Mouse (Mus musculus): ENCODE measurements around the gene Shisa9.

Shisa9 gene

GRCm38 (mm10) chr16:12197611-12198010 lies 213.7 kb downstream of the Shisa9 start:
- no peak for DNase-seq (ENCODE audit: low spot score in 2 of 2)

- DNase-seq (ENCODE audit: low spot score in 2 of 2), result no peak
Observed at GRCm38 (mm10) chr16:12201216-12201615, 217.3 kb downstream of the Shisa9 start.

- no peak for DNase-seq (ENCODE audit: low spot score in 2 of 2)
Observed at GRCm38 (mm10) chr16:12202151-12202550, 218.2 kb downstream of the Shisa9 start.

DNA sequence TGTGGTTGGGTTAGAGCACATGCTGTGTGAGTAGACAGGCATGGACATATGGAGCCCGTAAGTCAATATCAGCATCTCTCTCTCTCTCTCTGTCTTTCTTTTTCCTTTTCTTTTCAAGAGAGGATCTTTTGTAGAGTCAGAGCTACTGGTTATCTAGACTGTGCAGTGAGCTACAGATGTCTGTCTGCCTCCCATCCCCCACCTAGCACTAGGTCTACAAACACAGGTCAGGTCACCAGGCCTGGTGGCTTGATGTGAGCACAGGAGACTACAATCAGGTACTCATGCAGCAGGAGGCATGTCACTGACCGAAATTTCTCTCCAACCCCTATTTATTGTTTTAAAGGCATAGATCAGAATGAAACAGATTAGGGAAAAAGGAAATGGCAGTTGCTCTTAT lies 219.1 kb downstream of the Shisa9 start:
- no peak for DNase-seq (ENCODE audit: low spot score in 2 of 2)

GRCm38 (mm10) chr16:12204423-12204822 lies 220.5 kb downstream of the Shisa9 start:
- DNase-seq (ENCODE audit: low spot score in 2 of 2), result no peak

DNA sequence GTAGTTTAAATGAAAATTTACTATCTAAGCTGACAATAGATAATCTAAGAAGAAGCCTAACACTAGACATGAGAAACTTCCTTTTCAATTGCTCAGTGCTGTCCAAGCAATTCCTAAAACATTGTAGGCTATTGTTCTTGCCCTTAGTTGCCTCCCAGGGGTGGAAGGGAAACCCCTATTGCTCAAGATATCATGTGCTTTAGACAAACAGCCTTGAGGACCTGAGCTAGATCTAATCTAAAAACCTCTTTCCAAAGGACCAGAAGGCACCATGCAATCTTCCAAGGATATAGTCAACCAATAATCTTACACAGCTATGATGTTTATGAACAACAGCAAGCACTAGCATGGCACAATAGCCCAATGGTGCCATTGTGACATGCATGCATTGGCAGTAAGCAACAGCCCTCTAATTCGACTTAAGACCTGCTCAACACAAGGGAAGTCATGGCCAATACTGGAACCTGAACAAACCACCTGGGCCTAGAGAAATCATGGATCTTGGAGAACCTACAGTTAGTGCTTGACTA lies 222.6 kb downstream of the Shisa9 start:
- no peak for DNase-seq (ENCODE audit: low spot score in 2 of 2)

DNA sequence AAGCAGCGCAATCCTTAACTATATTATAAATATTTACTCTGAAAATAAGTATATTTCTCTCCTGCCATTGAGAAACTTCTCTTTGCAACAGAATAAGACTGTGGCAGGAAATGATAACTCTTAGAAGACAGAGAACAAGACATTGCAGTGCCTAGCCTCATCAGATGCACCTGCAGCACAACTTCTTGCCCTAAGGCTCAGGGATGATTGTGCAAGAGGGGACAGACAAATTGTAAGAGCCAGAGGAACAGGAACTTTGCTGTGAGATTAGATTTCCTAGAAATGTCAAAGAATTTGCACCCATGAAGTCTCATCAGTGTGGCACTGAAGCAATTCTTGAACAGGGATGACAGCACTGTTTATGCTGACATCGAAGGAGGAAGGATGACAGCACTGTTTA lies 223.0 kb downstream of the Shisa9 start:
- no peak for DNase-seq (ENCODE audit: low spot score in 2 of 2)

DNA sequence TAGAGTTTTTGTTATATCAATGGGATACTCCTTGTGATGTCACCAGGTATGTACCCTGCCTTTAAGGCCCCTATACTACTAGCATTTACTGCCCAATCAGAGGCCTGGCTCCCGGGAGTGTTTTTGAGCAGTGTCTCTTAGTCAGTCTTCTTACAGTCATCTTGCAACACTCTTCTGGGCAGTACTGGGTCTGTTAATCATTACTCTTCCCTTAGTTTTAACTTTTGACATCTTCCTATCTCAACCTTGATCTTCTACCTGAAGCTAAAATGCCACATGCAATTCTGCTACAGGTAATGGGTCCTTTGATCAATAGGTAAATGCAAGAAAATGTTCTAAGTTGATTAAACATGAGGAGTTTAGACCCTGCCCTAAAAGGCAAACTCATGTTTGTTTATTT lies 225.4 kb downstream of the Shisa9 start:
- no peak for DNase-seq (ENCODE audit: low spot score in 2 of 2)

GRCm38 (mm10) chr16:12209819-12210218 lies 225.9 kb downstream of the Shisa9 start:
- DNase-seq (ENCODE audit: low spot score in 2 of 2), result no peak

DNA sequence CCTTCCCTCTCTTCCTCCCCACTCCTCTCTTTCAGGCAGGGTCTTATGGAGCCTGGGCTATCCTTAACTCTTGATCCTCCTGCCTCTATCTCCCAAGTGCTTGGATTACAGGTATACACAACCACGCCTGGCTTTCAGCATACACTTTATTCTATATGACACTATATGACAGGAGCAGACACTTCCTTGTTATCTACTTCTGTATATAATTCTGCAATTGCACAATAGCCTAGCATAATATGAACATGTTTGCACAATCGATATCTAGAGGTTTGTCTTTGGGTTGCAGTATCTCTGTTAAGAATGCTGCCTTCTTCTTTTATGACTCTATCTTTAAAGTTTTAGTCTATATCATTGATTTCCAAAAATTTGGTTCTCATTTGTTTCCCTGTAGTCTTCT lies 230.1 kb downstream of the Shisa9 start:
- DNase-seq (ENCODE audit: low spot score in 2 of 2), result no peak

DNA sequence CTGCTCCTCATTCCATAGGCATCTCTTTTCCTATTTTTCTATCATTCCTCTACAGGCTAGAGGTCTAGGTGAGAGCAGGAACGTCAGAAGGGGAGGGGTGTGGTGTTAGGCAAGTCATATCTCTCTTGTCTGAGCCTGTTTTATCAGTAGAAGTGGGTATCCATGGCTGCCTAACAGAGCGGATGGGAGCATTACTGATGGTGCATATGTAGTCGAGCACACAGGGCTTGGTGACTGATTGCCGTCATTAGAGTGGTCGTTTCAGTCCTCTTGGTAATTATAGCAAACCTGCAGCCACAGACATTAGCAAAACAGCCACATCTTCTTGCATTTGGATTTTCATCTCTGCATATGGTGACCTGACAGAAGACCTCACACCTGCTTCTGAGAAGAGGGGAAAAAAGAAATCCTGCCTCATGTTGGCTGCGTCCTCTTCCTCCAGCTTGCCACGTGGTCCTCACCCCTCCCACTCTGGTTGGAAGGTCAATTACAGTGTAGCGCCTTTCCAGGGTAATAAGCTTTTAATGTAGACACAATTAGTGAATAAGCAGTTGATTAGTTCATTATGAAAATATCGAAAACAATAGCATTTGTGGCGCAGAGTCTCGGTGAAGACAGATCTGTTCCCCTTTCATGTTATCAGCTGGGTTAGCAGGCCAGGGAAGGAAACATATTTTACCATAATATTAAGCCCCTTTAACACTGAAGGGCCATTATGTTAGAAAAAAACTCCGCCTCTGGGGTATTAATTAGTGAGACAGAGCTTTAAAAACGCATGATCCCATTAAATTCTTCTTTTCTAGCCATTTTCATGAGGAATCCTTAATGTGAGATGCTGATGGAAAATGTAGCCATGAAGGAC lies 233.6 kb downstream of the Shisa9 start:
- no peak for DNase-seq (ENCODE audit: low spot score in 2 of 2)

- no peak for DNase-seq (ENCODE audit: low spot score in 2 of 2)
Observed at GRCm38 (mm10) chr16:12218151-12218532, 234.2 kb downstream of the Shisa9 start.

DNA sequence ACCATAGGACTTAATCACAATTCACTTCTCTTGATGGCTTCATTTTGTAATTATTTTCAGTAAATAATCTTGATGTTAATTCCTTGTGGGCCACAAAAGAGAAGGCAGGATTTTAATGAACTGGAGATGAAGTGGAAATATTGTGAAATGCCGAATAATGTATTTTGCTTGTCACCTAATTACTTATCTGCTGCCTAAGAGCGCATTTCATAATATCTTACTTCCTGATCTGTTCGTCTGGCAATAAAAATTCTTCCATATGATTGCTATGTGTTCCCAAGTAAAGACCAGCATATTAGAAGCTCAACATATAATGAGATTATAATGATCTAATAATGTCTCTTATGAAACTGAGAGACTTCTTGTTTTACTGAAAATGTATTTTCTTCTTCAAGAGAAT lies 235.9 kb downstream of the Shisa9 start:
- no peak for DNase-seq (ENCODE audit: low spot score in 2 of 2)

DNA sequence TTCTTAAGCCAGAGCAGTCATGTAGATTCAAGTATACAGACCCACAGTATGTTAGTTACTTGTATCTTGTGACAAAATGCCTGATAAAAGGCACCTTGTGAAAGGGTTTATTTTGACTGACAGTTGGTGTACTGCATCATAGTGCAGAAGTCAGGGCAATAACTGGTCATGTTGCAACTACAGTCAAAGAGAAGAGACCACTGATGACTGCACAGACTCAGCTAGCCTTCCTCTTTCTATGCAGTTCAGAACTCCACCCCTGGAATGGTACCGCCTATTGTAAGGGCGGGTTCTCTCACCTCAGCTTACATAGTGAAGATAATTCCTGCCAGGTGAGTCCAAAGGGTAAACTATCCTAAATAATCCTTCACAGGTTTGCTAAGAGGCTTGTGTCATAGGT lies 239.6 kb downstream of the Shisa9 start:
- DNase-seq (ENCODE audit: low spot score in 2 of 2), result no peak

DNA sequence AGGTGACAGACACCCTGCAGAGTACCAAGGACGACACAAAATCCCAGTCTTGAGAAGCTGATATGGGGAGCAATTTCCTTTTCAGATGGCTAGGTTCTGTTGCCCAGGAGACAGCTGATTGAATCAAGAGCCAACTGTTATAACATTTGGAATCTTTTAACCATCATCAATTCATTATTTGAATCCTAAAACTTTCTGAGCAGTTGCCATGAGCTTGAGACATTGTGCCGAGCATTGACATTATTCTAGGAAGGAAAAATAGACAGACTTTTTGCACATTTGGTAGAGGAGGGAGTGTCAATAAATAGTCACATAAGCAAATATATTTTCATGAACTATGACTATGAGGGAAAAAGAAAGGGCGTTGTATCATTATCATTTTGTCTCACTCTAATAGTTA lies 243.0 kb downstream of the Shisa9 start:
- no peak for DNase-seq (ENCODE audit: low spot score in 2 of 2)

DNA sequence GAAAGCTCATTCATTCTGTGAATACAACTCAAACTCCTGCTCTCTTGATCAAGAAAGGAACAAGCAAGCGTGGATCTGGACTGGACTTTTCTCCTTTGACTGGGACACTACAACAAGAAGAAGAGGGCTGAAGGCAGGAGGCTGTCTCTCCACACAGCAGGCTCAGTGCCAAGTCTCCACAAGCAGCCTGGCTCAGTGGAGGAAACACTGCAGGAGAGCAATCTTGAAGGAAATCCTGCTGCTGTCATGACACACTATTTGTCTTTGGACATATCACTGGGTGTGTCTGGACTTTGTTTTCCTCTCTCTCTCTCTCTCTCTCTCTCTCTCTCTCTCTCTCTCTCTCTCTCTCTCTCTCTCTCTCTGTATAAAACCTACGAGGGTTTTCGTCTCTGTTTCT lies 249.4 kb downstream of the Shisa9 start:
- DNase-seq (ENCODE audit: low spot score in 2 of 2), result no peak

GRCm38 (mm10) chr16:12234289-12234688 lies 250.4 kb downstream of the Shisa9 start:
- DNase-seq (ENCODE audit: low spot score in 2 of 2), result no peak

DNA sequence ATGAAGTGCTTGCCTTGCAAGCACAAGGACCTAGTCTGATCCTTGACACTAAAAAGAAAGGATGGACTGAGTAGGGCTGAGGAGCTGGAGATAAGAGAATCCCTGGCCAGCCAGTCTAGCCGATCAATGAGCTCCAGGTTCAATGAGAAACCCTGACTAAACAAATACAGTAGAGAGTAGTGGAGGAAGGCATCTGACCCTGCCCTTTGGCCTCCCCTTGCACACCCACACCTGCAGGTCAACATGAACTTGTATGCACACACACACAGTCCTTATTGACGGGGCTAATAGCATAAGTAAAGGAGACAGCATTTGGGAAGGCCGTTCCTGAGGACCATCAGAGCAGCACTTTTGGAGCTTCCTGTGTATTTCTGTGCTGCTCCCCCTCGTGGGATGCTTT lies 254.7 kb downstream of the Shisa9 start:
- no peak for DNase-seq (ENCODE audit: low spot score in 2 of 2)

DNA sequence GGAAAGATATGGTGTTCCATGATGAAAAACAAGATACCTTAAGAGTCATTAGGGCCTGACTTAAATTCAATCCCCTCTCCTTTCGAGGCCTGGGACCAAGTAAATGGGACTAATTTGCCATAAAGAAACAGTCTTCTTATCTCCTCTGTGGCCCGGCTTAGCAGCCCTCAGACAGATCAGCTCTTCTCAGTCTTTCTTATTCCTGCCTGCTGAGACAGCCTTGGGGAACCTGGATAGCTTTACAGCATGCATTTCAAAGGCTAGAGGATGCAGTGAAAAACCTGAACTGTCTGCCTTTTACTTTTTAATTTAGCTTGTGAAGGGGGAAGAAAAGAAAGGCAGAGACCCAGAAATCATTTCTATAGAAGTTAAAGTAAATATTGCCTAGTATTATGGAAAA lies 275.4 kb downstream of the Shisa9 start:
- no peak for DNase-seq (ENCODE audit: low spot score in 2 of 2)

DNA sequence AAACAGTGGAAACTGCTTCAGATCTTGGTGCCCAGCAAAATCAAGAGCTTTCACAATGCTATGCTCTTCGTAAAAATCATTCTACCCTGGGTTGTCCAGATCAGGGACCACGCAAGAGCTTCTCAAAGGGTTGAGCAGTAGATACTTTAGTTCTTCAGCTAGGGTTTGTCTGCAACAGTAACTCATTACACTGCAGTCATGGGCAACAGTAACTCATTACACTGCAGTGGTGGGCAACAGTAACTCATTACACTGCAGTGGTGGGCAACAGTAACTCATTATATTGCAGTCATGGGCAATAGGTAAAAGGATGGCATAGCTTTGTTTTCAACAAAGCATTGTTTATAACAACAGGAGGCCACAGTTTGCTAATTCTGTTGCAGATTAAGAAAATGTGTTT lies 281.9 kb downstream of the Shisa9 start:
- no peak for DNase-seq (ENCODE audit: low spot score in 2 of 2)

GRCm38 (mm10) chr16:12300523-12300922 lies 316.6 kb downstream of the Shisa9 start:
- DNase-seq (ENCODE audit: low spot score in 2 of 2), result no peak

- no peak for DNase-seq (ENCODE audit: low spot score in 2 of 2)
Observed at GRCm38 (mm10) chr16:12303420-12303819, 319.5 kb downstream of the Shisa9 start.

DNA sequence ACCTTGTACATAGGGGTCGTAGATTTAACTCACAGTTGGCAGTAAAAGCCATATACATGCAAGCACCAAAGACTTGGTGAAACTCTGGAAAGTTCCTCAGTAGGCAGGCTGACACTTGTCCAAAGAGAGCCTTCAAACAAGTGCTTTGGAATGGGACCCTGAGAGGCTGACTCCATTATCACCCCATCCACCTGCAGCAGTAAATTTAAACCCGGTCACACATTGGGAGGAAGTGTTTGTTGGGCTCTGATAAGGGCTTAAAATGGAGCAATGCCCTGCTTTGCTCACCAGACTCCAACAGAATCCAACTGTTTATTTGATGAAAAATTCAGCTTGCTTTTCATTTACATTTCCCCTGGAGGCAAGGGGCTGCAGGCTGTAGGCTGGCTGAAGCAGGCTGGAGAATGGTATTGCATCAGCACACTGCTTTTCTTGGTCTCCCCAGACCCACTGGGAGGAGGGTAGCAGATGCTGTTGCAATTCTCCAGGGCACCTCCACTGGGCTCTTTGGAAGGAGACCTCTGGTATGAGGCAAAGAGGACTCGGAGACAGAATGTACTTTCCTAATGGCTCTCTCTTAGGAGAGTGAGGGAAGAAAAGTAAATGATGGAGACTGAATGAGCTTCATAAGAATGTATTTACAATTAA lies 323.5 kb downstream of the Shisa9 start:
- DNase-seq (ENCODE audit: low spot score in 2 of 2), result no peak

Data from thymus, postnatal 10 days (tissue).